Mouse (Mus musculus): ENCODE results near the gene Dld. TPM values are rescaled to one million over a fixed set of nuclear protein-coding genes. Genes with fewer than 3 reads are reported as not detected.

The Dld gene
- polyA plus RNA-seq, 1 experiment from 2014 or later = 165 TPM

DNA sequence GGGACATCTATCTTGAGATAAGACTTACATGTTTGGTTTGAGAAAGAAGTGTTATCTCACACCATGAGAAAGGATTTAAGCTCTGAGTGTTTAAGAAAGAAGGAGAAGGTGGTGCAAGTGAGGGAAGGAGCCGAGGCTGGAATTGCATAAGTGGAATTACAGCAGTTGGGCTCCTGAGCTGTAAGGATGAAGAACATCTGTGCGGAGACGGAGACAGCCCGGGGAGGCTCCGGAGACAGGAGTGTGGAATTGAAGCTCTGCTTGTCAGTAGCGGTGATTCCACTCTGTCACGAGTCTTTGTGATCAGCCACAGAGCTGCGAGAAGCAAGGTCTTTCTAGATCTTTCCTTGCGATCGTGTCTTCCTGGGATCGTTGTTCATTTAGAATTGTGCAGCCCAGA, 56.3 kb downstream of the Dld start:
- H3K4me2 ChIP-seq (replicated peaks; ENCODE audit: low read depth, low read length) = no peak overlapping the region
- no peak for DNase-seq (ENCODE audit: low spot score)
- no peaks in the 10 kb centered on the region for H3K9me3 ChIP-seq (ENCODE audit: control insufficient read depth, low read length)
- no peaks in the 10 kb centered on the region for H3K4me1 ChIP-seq (replicated peaks; ENCODE audit: control insufficient read depth, insufficient read depth, low read length)
- H3K27me3 ChIP-seq (ENCODE audit: control insufficient read depth, insufficient read depth, low read length) = no peaks in the 10 kb centered on the region
- 77% methylated on average over 11 of the region's 11 CpGs for WGBS
- H3K27ac ChIP-seq (ENCODE audit: low read depth, low read length) = no peak overlapping the region
- no peaks in the 10 kb centered on the region for H3K36me3 ChIP-seq (ENCODE audit: control insufficient read depth, insufficient read depth, low read length)
- H3K9ac ChIP-seq (ENCODE audit: low read depth, low read length) = no peak overlapping the region
- no peak for ATAC-seq (ENCODE audit: low FRiP score)
- no peak overlapping the region for H3K4me3 ChIP-seq (ENCODE audit: low read depth, low read length)

DNA sequence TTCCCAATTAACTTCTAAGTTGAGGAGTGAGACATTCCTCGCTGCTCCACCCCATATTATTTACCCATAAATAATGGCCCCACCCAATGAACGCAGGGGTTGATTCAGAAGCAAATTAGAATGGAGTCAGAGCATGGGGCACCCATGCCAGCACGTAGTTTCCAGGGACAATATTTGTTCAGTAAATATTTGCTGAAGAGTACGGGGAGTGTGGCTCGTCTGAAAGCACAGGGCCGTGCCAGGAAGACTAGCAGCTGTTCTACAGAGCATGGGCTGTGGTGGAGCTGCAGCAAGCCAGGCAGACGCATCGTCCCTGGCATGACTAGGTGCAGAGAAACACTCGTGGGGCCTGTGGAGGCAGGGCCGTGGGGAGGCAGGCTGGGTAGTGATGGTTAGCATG, 56.7 kb downstream of the Dld start:
- Histone ChIP-seq H3K27ac (ENCODE audit: low read depth, low read length) (no peak overlapping the region), H3K27me3 (ENCODE audit: control insufficient read depth, insufficient read depth, low read length) (no peaks in the 10 kb centered on the region), H3K4me1 (replicated peaks; ENCODE audit: control insufficient read depth, insufficient read depth, low read length) (no peaks in the 10 kb centered on the region), H3K4me2 (replicated peaks; ENCODE audit: low read depth, low read length) (no peak overlapping the region), H3K9me3 (ENCODE audit: control insufficient read depth, low read length) (no peaks in the 10 kb centered on the region), H3K4me3 (ENCODE audit: low read depth, low read length) (no peak overlapping the region), H3K36me3 (ENCODE audit: control insufficient read depth, insufficient read depth, low read length) (no peaks in the 10 kb centered on the region), H3K9ac (ENCODE audit: low read depth, low read length) (no peak overlapping the region)
- 63% methylated on average over 10 of the region's 10 CpGs for WGBS
- no peak for DNase-seq (ENCODE audit: low spot score)
- no peak for ATAC-seq (ENCODE audit: low FRiP score)

DNA sequence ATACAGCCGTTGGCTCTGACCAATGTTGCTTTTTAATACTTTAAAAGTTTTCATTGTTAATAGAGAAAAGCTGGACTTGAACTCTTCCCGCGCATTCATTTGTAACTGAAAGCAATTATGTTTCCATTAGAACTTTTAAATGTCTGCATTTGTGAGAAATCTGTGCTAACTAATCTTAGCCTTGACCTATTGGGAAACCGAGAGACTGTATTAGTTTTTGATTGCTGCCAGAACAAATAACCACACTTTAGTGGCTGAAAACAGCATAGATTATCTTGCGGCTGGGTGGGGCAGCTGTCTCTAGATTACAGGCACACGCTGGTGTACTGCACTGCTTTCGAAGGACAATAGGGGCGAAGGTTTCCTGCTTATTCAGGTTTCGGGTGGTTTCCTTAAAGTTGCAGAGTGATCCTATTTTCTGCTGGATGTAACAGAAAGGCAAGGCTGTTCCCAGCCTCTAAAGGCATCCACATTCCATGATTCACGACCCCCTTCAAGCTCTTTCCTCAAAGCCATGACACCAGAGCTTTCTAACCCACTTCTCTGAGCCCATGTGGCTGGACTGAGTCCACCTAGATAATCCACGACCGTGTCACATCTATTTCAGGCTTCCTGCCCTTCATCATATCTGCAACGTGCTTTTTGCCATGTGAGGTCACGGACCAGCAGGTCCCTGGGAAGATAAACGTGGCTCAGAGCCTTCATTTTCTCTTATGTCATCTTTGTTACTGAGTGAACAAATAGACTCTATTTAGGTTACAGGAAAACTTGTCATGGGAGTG, 57.7 kb downstream of the Dld start:
- H3K9ac ChIP-seq (ENCODE audit: low read depth, low read length) = no peak overlapping the region
- H3K4me2 ChIP-seq (replicated peaks; ENCODE audit: low read depth, low read length) = no peak overlapping the region
- 77% methylated on average over 15 of the region's 15 CpGs for WGBS
- DNase-seq (ENCODE audit: low spot score) (no peak), ATAC-seq (ENCODE audit: low FRiP score) (no peak)
- no peak overlapping the region for H3K27ac ChIP-seq (ENCODE audit: low read depth, low read length)
- H3K27me3 ChIP-seq (ENCODE audit: control insufficient read depth, insufficient read depth, low read length) = no peaks in the 10 kb centered on the region
- no peaks in the 10 kb centered on the region for H3K36me3 ChIP-seq (ENCODE audit: control insufficient read depth, insufficient read depth, low read length)
- H3K4me1 ChIP-seq (replicated peaks; ENCODE audit: control insufficient read depth, insufficient read depth, low read length) = no peaks in the 10 kb centered on the region
- H3K4me3 ChIP-seq (ENCODE audit: low read depth, low read length) = no peak overlapping the region
- no peaks in the 10 kb centered on the region for H3K9me3 ChIP-seq (ENCODE audit: control insufficient read depth, low read length)

DNA sequence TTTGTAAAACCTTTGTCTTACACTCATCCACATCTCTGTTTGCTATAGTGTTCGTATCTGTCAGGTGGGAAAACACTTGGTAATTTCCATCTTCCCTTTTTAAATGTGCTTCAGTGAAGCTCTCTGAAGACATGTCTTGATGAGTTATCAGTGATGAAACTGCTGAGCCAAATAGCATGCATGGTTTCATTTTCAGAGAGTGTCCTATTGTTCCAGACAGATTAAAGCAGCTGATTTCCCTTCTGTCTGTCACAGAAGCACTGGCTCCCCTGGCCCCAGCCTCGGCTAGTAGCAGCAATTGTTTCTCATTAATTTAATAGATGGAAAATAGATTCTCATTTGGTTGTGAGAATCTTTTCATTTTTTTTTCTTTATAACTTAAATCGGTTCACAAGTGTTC, 60.3 kb downstream of the Dld start:
- Histone ChIP-seq H3K27me3 (ENCODE audit: control insufficient read depth, insufficient read depth, low read length) (no peaks in the 10 kb centered on the region), H3K4me1 (replicated peaks; ENCODE audit: control insufficient read depth, insufficient read depth, low read length) (no peaks in the 10 kb centered on the region), H3K4me2 (replicated peaks; ENCODE audit: low read depth, low read length) (no peak overlapping the region), H3K27ac (ENCODE audit: low read depth, low read length) (no peak overlapping the region), H3K36me3 (ENCODE audit: control insufficient read depth, insufficient read depth, low read length) (no peaks in the 10 kb centered on the region), H3K4me3 (ENCODE audit: low read depth, low read length) (no peak overlapping the region), H3K9me3 (ENCODE audit: control insufficient read depth, low read length) (no peaks in the 10 kb centered on the region), H3K9ac (ENCODE audit: low read depth, low read length) (no peak overlapping the region)
- no peak for ATAC-seq (ENCODE audit: low FRiP score)
- no peak for DNase-seq (ENCODE audit: low spot score)
- WGBS = 85% methylated on average over 3 of the region's 3 CpGs

DNA sequence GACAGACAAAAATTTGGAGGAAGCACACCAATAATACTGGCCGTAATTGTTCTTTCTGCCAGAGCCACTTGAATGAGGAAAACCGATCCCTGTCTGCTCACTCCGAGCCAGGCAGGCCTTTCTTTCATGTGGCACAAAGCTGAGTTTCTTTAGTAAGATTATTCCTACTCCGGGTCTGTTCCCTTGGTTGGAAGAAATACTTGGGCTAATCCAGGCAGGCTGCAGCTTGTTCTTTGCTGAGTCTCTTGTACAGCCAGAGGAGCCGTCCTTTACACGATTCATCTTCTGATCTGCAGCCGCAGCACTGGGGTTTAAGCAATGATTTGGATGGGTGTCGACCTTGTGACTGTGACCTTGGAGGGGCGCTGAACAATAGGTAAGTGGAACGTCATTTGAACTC, 62.2 kb downstream of the Dld start:
- no peak for DNase-seq (ENCODE audit: low spot score)
- no peak overlapping the region for H3K4me2 ChIP-seq (replicated peaks; ENCODE audit: low read depth, low read length)
- ATAC-seq (ENCODE audit: low FRiP score) = no peak
- no peaks in the 10 kb centered on the region for H3K27me3 ChIP-seq (ENCODE audit: control insufficient read depth, insufficient read depth, low read length)
- no peak overlapping the region for H3K27ac ChIP-seq (ENCODE audit: low read depth, low read length)
- no peaks in the 10 kb centered on the region for H3K9me3 ChIP-seq (ENCODE audit: control insufficient read depth, low read length)
- no peaks in the 10 kb centered on the region for H3K36me3 ChIP-seq (ENCODE audit: control insufficient read depth, insufficient read depth, low read length)
- no peak overlapping the region for H3K9ac ChIP-seq (ENCODE audit: low read depth, low read length)
- H3K4me1 ChIP-seq (replicated peaks; ENCODE audit: control insufficient read depth, insufficient read depth, low read length) = no peaks in the 10 kb centered on the region
- 84% methylated on average over 10 of the region's 10 CpGs for WGBS
- H3K4me3 ChIP-seq (ENCODE audit: low read depth, low read length) = no peak overlapping the region

DNA sequence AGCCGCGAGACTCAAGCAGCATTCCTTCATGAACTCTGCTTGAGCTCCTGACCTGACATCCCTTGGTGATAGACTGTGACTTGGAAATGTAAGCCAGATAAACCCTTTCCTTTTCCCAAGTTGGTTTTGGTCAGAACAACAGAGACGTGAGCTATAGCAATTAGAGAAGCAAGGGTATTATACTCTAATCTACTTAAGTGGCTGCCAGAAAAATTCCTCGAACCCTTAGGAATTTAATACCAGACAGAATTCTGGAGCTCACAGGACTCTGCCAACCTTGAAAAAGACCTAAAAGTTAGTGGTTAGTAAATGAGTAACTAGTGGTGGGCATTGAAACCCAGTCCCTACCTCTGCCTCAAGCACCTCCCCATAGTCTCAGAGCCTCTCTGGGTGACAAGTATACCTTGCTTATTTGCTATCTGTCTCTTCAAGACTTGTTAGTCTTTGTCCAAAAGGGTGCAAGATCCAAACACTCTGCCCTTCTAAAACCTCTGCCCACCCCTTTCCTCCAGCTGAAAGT, 67.6 kb downstream of the Dld start:
- Histone ChIP-seq H3K4me3 (ENCODE audit: low read depth, low read length) (no peak overlapping the region), H3K9me3 (ENCODE audit: control insufficient read depth, low read length) (no peaks in the 10 kb centered on the region), H3K36me3 (ENCODE audit: control insufficient read depth, insufficient read depth, low read length) (no peaks in the 10 kb centered on the region), H3K4me2 (replicated peaks; ENCODE audit: low read depth, low read length) (no peak overlapping the region), H3K9ac (ENCODE audit: low read depth, low read length) (no peak overlapping the region), H3K27ac (ENCODE audit: low read depth, low read length) (no peak overlapping the region), H3K27me3 (ENCODE audit: control insufficient read depth, insufficient read depth, low read length) (no peaks in the 10 kb centered on the region), H3K4me1 (replicated peaks; ENCODE audit: control insufficient read depth, insufficient read depth, low read length) (no peaks in the 10 kb centered on the region)
- ATAC-seq (ENCODE audit: low FRiP score) (no peak), DNase-seq (ENCODE audit: low spot score) (no peak)
- 81% methylated on average over 4 of the region's 4 CpGs for WGBS

DNA sequence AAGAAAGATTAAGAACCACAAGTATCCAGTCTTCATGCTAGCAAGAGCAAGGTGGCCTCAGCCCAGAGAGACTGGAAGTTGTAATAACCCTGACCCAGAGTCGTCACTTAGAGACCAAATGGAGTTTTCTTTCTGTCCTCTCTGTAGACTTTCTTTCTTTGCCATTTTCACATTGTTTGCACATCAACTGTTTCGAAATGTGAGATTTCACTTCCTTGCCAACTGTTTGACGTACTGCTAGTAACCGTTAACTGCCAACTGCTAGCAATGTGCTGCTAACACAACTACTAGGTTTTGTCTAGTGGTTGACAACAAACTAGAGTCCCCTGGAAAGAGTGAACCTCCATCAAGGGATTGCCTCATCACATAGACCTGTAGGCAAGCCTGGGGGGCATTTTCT, 68.1 kb downstream of the Dld start:
- ATAC-seq (ENCODE audit: low FRiP score) = no peak
- no peaks in the 10 kb centered on the region for H3K9me3 ChIP-seq (ENCODE audit: control insufficient read depth, low read length)
- WGBS = 92% methylated on average over 4 of the region's 4 CpGs

DNA sequence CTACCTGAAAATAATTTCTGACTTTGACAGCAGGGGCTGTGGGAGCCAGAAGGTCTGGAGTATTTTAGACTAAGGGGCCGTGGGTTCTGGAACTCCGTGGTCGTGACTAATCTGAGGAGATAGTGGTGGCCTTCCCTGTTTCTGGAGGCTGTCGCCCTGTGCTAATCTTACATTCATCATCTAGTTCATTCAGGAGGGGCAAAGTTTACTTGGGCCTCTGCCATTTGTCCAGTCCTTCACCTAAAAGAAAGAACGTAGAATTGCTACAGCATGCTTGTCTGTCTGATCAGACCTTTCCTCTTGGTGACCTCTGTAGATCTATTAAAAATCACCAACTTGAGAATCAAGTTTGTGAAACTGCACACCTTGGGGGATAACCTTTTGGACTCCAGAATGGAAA, 69.0 kb downstream of the Dld start:
- Histone ChIP-seq H3K36me3 (ENCODE audit: control insufficient read depth, insufficient read depth, low read length) (no peaks in the 10 kb centered on the region), H3K9me3 (ENCODE audit: control insufficient read depth, low read length) (no peaks in the 10 kb centered on the region), H3K9ac (ENCODE audit: low read depth, low read length) (no peak overlapping the region), H3K27ac (ENCODE audit: low read depth, low read length) (no peak overlapping the region), H3K4me2 (replicated peaks; ENCODE audit: low read depth, low read length) (no peak overlapping the region), H3K4me1 (replicated peaks; ENCODE audit: control insufficient read depth, insufficient read depth, low read length) (no peaks in the 10 kb centered on the region), H3K4me3 (ENCODE audit: low read depth, low read length) (no peak overlapping the region), H3K27me3 (ENCODE audit: control insufficient read depth, insufficient read depth, low read length) (no peaks in the 10 kb centered on the region)
- WGBS = 90% methylated on average over 5 of the region's 5 CpGs
- ATAC-seq (ENCODE audit: low FRiP score) (no peak), DNase-seq (ENCODE audit: low spot score) (no peak)

More for the DNA sequence above, 68.1 kb downstream of the Dld start:
- Histone ChIP-seq H3K27me3 (ENCODE audit: control insufficient read depth, insufficient read depth, low read length) (no peaks in the 10 kb centered on the region), H3K9ac (ENCODE audit: low read depth, low read length) (no peak overlapping the region), H3K36me3 (ENCODE audit: control insufficient read depth, insufficient read depth, low read length) (no peaks in the 10 kb centered on the region), H3K4me2 (replicated peaks; ENCODE audit: low read depth, low read length) (no peak overlapping the region), H3K4me1 (replicated peaks; ENCODE audit: control insufficient read depth, insufficient read depth, low read length) (no peaks in the 10 kb centered on the region), H3K27ac (ENCODE audit: low read depth, low read length) (no peak overlapping the region), H3K4me3 (ENCODE audit: low read depth, low read length) (no peak overlapping the region)
- no peak for DNase-seq (ENCODE audit: low spot score)

Measured in hindbrain, embryonic 11.5 days (tissue).